Mouse (Mus musculus) CH12.LX (cell line): ENCODE measurements at regions not wholly inside any gene's neighbourhood (a gene's known extent, or its start where the extent isn't known, plus 50 kb on each side); places are given as distances from the start of the nearest gene placed in this dataset.

Source experiments
- DNase-seq: peaks from one replicate; pipeline ENCODE4 v3.0.0-alpha.2; 2013; ENCODE audit errors: extremely low read depth
- H3K27ac ChIP-seq: 2 replicates; pipeline ENCODE4 v1.5.1; 2012; ENCODE audit warnings: low read depth, mild to moderate bottlenecking, control low read depth, moderate library complexity; ENCODE audit not compliant: insufficient read depth
- H3K27me3 ChIP-seq: replicated peaks from 2 replicates; pipeline ENCODE3; 2012; ENCODE audit warnings: inconsistent platforms
- H3K36me3 ChIP-seq, 2 experiments: replicated peaks in 1 of 2; 2 replicates each; pipeline versions ENCODE3 to v1.6.1; 2012; ENCODE audit warnings: inconsistent platforms in 1 of 2, low read length in 1 of 2, mild to moderate bottlenecking in 1 of 2, mixed read lengths in 1 of 2, moderate library complexity in 1 of 2; ENCODE audit not compliant: control insufficient read depth in 1 of 2, insufficient read depth in 1 of 2
- H3K4me1 ChIP-seq, 2 experiments: 2 replicates each; pipeline ENCODE4 v1.6.1; 2012; ENCODE audit warnings: inconsistent platforms in 1 of 2, moderate library complexity in 1 of 2; ENCODE audit not compliant: insufficient read depth in 2 of 2, control insufficient read depth in 1 of 2
- H3K4me2 ChIP-seq: 2 replicates; pipeline ENCODE4 v1.6.1; 2012; ENCODE audit warnings: low read depth, mild to moderate bottlenecking, control low read depth; ENCODE audit not compliant: poor library complexity, insufficient read depth, severe bottlenecking
- H3K4me3 ChIP-seq, 3 experiments: fragments of 150-350 bp in 1 of 3; sonication (generic) in 1 of 3; replicated peaks in 1 of 3; 2 replicates each; pipeline versions ENCODE3 to v1.5.1; 2011 to 2012; ENCODE audit warnings: low read depth in 2 of 3, low read length in 2 of 3, mild to moderate bottlenecking in 2 of 3, moderate library complexity in 2 of 3, control low read depth in 1 of 3, improper control_type of control experiment in 1 of 3, inconsistent platforms in 1 of 3, mixed read lengths in 1 of 3; ENCODE audit not compliant: poor library complexity in 1 of 3
- H3K79me2 ChIP-seq: replicated peaks from 2 replicates; pipeline ENCODE4 v1.6.1; 2012; ENCODE audit warnings: mild to moderate bottlenecking, moderate library complexity; ENCODE audit not compliant: control insufficient read depth, poor library complexity, insufficient read depth, severe bottlenecking; ENCODE audit errors: extremely low read depth
- H3K9ac ChIP-seq: 2 replicates; pipeline ENCODE4 v1.6.1; 2012; ENCODE audit warnings: low read depth, mild to moderate bottlenecking, control low read depth, moderate library complexity; ENCODE audit not compliant: insufficient read depth
- H3K9me3 ChIP-seq: replicated peaks from 2 replicates; pipeline ENCODE3; 2012; ENCODE audit warnings: low read length, inconsistent platforms, mixed read lengths
- BHLHE40 ChIP-seq: IDR thresholded peaks from 2 replicates; pipeline ENCODE4 v1.6.1; 2011; ENCODE audit warnings: mild to moderate bottlenecking, low read depth, low read length, improper control_type of control experiment
- CHD2 ChIP-seq: IDR thresholded peaks from 2 replicates; pipeline ENCODE4 v1.6.1; 2011; ENCODE audit warnings: low read length, improper control_type of control experiment
- CTCF ChIP-seq, 2 experiments: IDR thresholded peaks in 1 of 2; conservative IDR thresholded peaks in 1 of 2; 2 replicates each; pipeline ENCODE4 v1.5.1; 2011 to 2012; ENCODE audit warnings: low read depth in 2 of 2, low read length in 2 of 2, improper control_type of control experiment in 1 of 2, inconsistent platforms in 1 of 2, mild to moderate bottlenecking in 1 of 2, moderate library complexity in 1 of 2
- ELF1 ChIP-seq: IDR thresholded peaks from 2 replicates; pipeline ENCODE4 v1.6.1; 2014; ENCODE audit warnings: low read depth, mild to moderate bottlenecking, inconsistent platforms, low read length, improper control_type of control experiment
- EP300 ChIP-seq: IDR thresholded peaks from 2 replicates; pipeline ENCODE4 v1.6.1; 2011; ENCODE audit warnings: low read length, improper control_type of control experiment
- GABPA ChIP-seq: IDR thresholded peaks from 2 replicates; pipeline ENCODE4 v1.6.1; 2012; ENCODE audit warnings: low read depth, low read length, improper control_type of control experiment, inconsistent platforms; ENCODE audit not compliant: insufficient replicate concordance
- HCFC1 ChIP-seq: IDR thresholded peaks from 2 replicates; pipeline ENCODE4 v1.6.1; 2012; ENCODE audit warnings: low read depth, mild to moderate bottlenecking, inconsistent platforms, low read length, improper control_type of control experiment
- JUN ChIP-seq: IDR thresholded peaks from 2 replicates; pipeline ENCODE4 v1.6.1; 2011; ENCODE audit warnings: low read depth, mild to moderate bottlenecking, low read length, improper control_type of control experiment, moderate library complexity; ENCODE audit not compliant: insufficient read depth
- JUND ChIP-seq: conservative IDR thresholded peaks from 2 replicates; pipeline ENCODE4 v1.6.1; 2011; ENCODE audit warnings: low read depth, low read length, improper control_type of control experiment
- KAT2A ChIP-seq: IDR thresholded peaks from 2 replicates; pipeline ENCODE4 v1.6.1; 2012; ENCODE audit warnings: low read length, improper control_type of control experiment, inconsistent platforms; ENCODE audit not compliant: insufficient replicate concordance
- MAZ ChIP-seq: IDR thresholded peaks from 2 replicates; pipeline ENCODE4 v1.6.1; 2012; ENCODE audit warnings: low read depth, mild to moderate bottlenecking, inconsistent platforms, low read length, improper control_type of control experiment, moderate library complexity
- MEF2A ChIP-seq: IDR thresholded peaks from 2 replicates; pipeline ENCODE4 v1.6.1; 2014; ENCODE audit warnings: low read depth, mild to moderate bottlenecking, inconsistent platforms, low read length, improper control_type of control experiment, borderline replicate concordance
- MXI1 ChIP-seq: IDR thresholded peaks from 2 replicates; pipeline ENCODE4 v1.6.1; 2011; ENCODE audit warnings: mild to moderate bottlenecking, low read depth, low read length, improper control_type of control experiment
- MYC ChIP-seq: IDR thresholded peaks from 2 replicates; pipeline ENCODE4 v1.6.1; 2011; ENCODE audit warnings: low read depth, mild to moderate bottlenecking, improper control_type of control experiment, low read length
- NELFE ChIP-seq: IDR thresholded peaks from 2 replicates; pipeline ENCODE4 v1.6.1; 2011; ENCODE audit warnings: low read depth, low read length, improper control_type of control experiment
- POLR2A ChIP-seq: IDR thresholded peaks from 2 replicates; pipeline ENCODE4 v1.6.1; 2011; ENCODE audit warnings: low read depth, mild to moderate bottlenecking, improper control_type of control experiment, low read length
- RAD21 ChIP-seq: IDR thresholded peaks from 2 replicates; pipeline ENCODE4 v1.6.1; 2011; ENCODE audit warnings: low read depth, mild to moderate bottlenecking, low read length, improper control_type of control experiment, moderate library complexity
- RCOR1 ChIP-seq: conservative IDR thresholded peaks from 2 replicates; pipeline ENCODE4 v1.6.1; 2012; ENCODE audit warnings: low read depth, mild to moderate bottlenecking, inconsistent platforms, low read length, improper control_type of control experiment
- SMC3 ChIP-seq: IDR thresholded peaks from 2 replicates; pipeline ENCODE4 v1.6.1; 2011; ENCODE audit warnings: low read depth, low read length, improper control_type of control experiment
- TBP ChIP-seq: conservative IDR thresholded peaks from 2 replicates; pipeline ENCODE4 v1.6.1; 2011; ENCODE audit warnings: low read depth, low read length, improper control_type of control experiment
- UBTF ChIP-seq: IDR thresholded peaks from 2 replicates; pipeline ENCODE4 v1.6.1; 2012; ENCODE audit warnings: low read depth, mild to moderate bottlenecking, inconsistent platforms, low read length, improper control_type of control experiment, moderate library complexity
- ZKSCAN1 ChIP-seq: IDR thresholded peaks from 2 replicates; pipeline ENCODE4 v1.6.1; 2012; ENCODE audit warnings: low read depth, inconsistent platforms, low read length, improper control_type of control experiment, borderline replicate concordance
- ZMIZ1 ChIP-seq: IDR thresholded peaks from 2 replicates; pipeline ENCODE4 v1.6.1; 2012; ENCODE audit warnings: low read depth, mild to moderate bottlenecking, inconsistent platforms, low read length, improper control_type of control experiment
- dilution Hi-C: fragments of 300-500 bp; cut with MboI; formaldehyde crosslinking; loops from 2 replicates; pipeline ENCODE4 v1.14.3; 2020; ENCODE audit warnings: low sequenced_read_pairs; ENCODE audit not compliant: extremely low pct_unique_long_range_greater_than_20kb, extremely low pct_ligation_motif_present
- in situ Hi-C: fragments of 300-500 bp; cut with MboI; formaldehyde crosslinking; loops from 3 replicates; pipeline ENCODE4 v1.14.3; 2019; ENCODE audit warnings: low sequenced_read_pairs, low pct_ligation_motif_present, low pct_unique_long_range_greater_than_20kb, mixed read lengths

- Histone ChIP-seq H3K9ac (no peak overlapping the region), H3K79me2 (no peaks in the 10 kb centered on the region), H3K27ac (no peak overlapping the region), H3K4me3 (no peak overlapping the region), H3K4me1 (no peaks in the 10 kb centered on the region), H3K27me3 (peaks cover 4% of the 10 kb centered on the region), H3K4me2 (no peak overlapping the region), H3K36me3 (no peaks in the 10 kb centered on the region), H3K9me3 (peaks cover 2% of the 10 kb centered on the region)
- dilution Hi-C loops (no loop called here), in situ Hi-C loops (no loop called here)
- no peak for DNase-seq
- no peak for TF ChIP-seq KAT2A
- no peak for TF ChIP-seq ELF1
These were observed 115.2 kb upstream of the Rgma start for GRCm38 (mm10) chr7:73260140-73260539.

- no peaks in the 10 kb centered on the region for H3K4me1 ChIP-seq
- DNase-seq: no peak
- H3K27me3 ChIP-seq: peaks cover 4% of the 10 kb centered on the region
- no peak overlapping the region for H3K27ac ChIP-seq
- H3K4me3 ChIP-seq: no peak overlapping the region
- no peak overlapping the region for H3K9ac ChIP-seq
- TF ChIP-seq JUND: no peak
- no peak for TF ChIP-seq MXI1
- TF ChIP-seq CHD2: no peak
- TF ChIP-seq NELFE: no peak
- no peak for TF ChIP-seq POLR2A
- no peak for TF ChIP-seq SMC3
- TF ChIP-seq GABPA: no peak
- TF ChIP-seq MYC: no peak
- TF ChIP-seq EP300: no peak
- TF ChIP-seq ZMIZ1: no peak
- no peak for TF ChIP-seq BHLHE40
- no peaks in the 10 kb centered on the region for H3K9me3 ChIP-seq
- H3K79me2 ChIP-seq: no peaks in the 10 kb centered on the region
- no peak overlapping the region for H3K4me2 ChIP-seq
- dilution Hi-C loops (no loop called here), in situ Hi-C loops (no loop called here)
- no peaks in the 10 kb centered on the region for H3K36me3 ChIP-seq
These were observed 113.6 kb upstream of the Rgma start for GRCm38 (mm10) chr7:73261750-73262149.

GRCm38 (mm10) chr7:73262526-73262925 lies 112.8 kb upstream of the Rgma start:
- Histone ChIP-seq H3K9ac (no peak overlapping the region), H3K27ac (no peak overlapping the region), H3K4me3 (no peak overlapping the region), H3K27me3 (peaks cover 4% of the 10 kb centered on the region), H3K36me3 (no peaks in the 10 kb centered on the region), H3K4me1 (no peaks in the 10 kb centered on the region), H3K4me2 (no peak overlapping the region), H3K9me3 (no peaks in the 10 kb centered on the region), H3K79me2 (no peaks in the 10 kb centered on the region)
- no peak for TF ChIP-seq CHD2
- TF ChIP-seq GABPA: no peak
- TF ChIP-seq JUN: no peak
- no peak for TF ChIP-seq MAZ
- no peak for TF ChIP-seq RAD21
- TF ChIP-seq UBTF: no peak
- no peak for TF ChIP-seq EP300
- TF ChIP-seq ZKSCAN1: no peak
- TF ChIP-seq ZMIZ1: no peak
- TF ChIP-seq HCFC1: no peak
- no peak for TF ChIP-seq MEF2A
- TF ChIP-seq TBP: no peak
- TF ChIP-seq NELFE: no peak
- TF ChIP-seq CTCF (conservative IDR thresholded peaks at IDR 0.05 in 1 of 2, IDR thresholded peaks at IDR 0.05 in 1 of 2; ENCODE audit: low read depth in 2 of 2, low read length in 2 of 2): no peak
- TF ChIP-seq RCOR1: no peak
- in situ Hi-C loops: no loop called here
- no peak for DNase-seq
- dilution Hi-C loops: no loop called here
